Mouse (Mus musculus) bone marrow macrophage, adult 2 months (primary cell): ENCODE results near the gene En1. TPM values are rescaled to one million over a fixed set of nuclear protein-coding genes. Genes with fewer than 3 reads are reported as not detected.
A peak's percentile ranks its signal among the peaks of the same experiment; 100 is the strongest.

Source experiments
- H3K27ac ChIP-seq: 2 replicates; pipeline ENCODE4 v1.5.1; 2012; ENCODE audit warnings: low read depth, low read length; ENCODE audit not compliant: insufficient read depth
- H3K4me1 ChIP-seq: 2 replicates; pipeline ENCODE4 v1.6.1; 2012; ENCODE audit warnings: low read length; ENCODE audit not compliant: control insufficient read depth, insufficient read depth
- H3K4me3 ChIP-seq: 2 replicates; pipeline ENCODE4 v1.5.1; 2012; ENCODE audit warnings: mild to moderate bottlenecking, low read length, moderate library complexity; ENCODE audit not compliant: insufficient read depth
- CTCF ChIP-seq: IDR thresholded peaks from 2 replicates; pipeline ENCODE4 v1.5.1; 2012; ENCODE audit warnings: low read depth, mild to moderate bottlenecking, low read length, moderate library complexity
- POLR2A ChIP-seq: IDR thresholded peaks from 2 replicates; pipeline ENCODE4 v1.6.1; 2012; ENCODE audit warnings: mild to moderate bottlenecking, low read depth, low read length, borderline replicate concordance
- polyA plus RNA-seq: library from polyadenylated mRNA; stranded (reverse); fragments of >200 nt; gene quantifications from 2 replicates; pipeline ENCODE4 v1.2.4, GENCODE M21; 2012; ENCODE audit not compliant: missing spikeins, insufficient read depth, insufficient read length

The En1 gene
- polyA plus RNA-seq, 1 experiment: not detected

- Histone ChIP-seq H3K27ac (no peak overlapping the region), H3K4me1 (no peaks in the 10 kb centered on the region), H3K4me3 (no peak overlapping the region)
- no peak for TF ChIP-seq CTCF
- TF ChIP-seq POLR2A: no peak
Measured at GRCm38 (mm10) chr1:120600149-120600445, 2.1 kb upstream of the En1 start.

- no peak overlapping the region for H3K4me3 ChIP-seq
- H3K4me1 ChIP-seq: no peaks in the 10 kb centered on the region
- TF ChIP-seq POLR2A: no peak
- TF ChIP-seq CTCF: no peak
- no peak overlapping the region for H3K27ac ChIP-seq
Measured at GRCm38 (mm10) chr1:120600516-120601252, 1.5 kb upstream of the En1 start.

GRCm38 (mm10) chr1:120601253-120601836 is 873 bp upstream of the En1 start:
- H3K4me1 ChIP-seq: no peaks in the 10 kb centered on the region
- no peak overlapping the region for H3K4me3 ChIP-seq
- H3K27ac ChIP-seq: no peak overlapping the region
- TF ChIP-seq POLR2A (no peak), CTCF (no peak)

- Histone ChIP-seq H3K4me3 (peak overlapping the region; percentile 40), H3K4me1 (no peaks in the 10 kb centered on the region), H3K27ac (no peak overlapping the region)
- TF ChIP-seq CTCF: no peak
- no peak for TF ChIP-seq POLR2A
Measured at GRCm38 (mm10) chr1:120602876-120603655, 848 bp downstream of the En1 start.

GRCm38 (mm10) chr1:120603656-120604051 is 1.4 kb downstream of the En1 start:
- H3K4me3 ChIP-seq: peak overlapping the region; percentile 40; the same call in 1 of the 2 replicates
- H3K4me1 ChIP-seq: no peaks in the 10 kb centered on the region
- H3K27ac ChIP-seq: no peak overlapping the region
- TF ChIP-seq CTCF (no peak), POLR2A (no peak)

GRCm38 (mm10) chr1:120604431-120605142 is 2.4 kb downstream of the En1 start:
- H3K27ac ChIP-seq: no peak overlapping the region
- H3K4me3 ChIP-seq: no peak overlapping the region
- no peaks in the 10 kb centered on the region for H3K4me1 ChIP-seq
- TF ChIP-seq CTCF (no peak), POLR2A (no peak)

GRCm38 (mm10) chr1:120605143-120605435 is 2.9 kb downstream of the En1 start:
- no peak for TF ChIP-seq POLR2A
- no peak for TF ChIP-seq CTCF
- H3K4me3 ChIP-seq: no peak overlapping the region
- no peaks in the 10 kb centered on the region for H3K4me1 ChIP-seq
- H3K27ac ChIP-seq: no peak overlapping the region

- no peak overlapping the region for H3K27ac ChIP-seq
- no peaks in the 10 kb centered on the region for H3K4me1 ChIP-seq
- no peak for TF ChIP-seq CTCF
- H3K4me3 ChIP-seq: no peak overlapping the region
Measured at GRCm38 (mm10) chr1:120605521-120606310, 3.5 kb downstream of the En1 start.
